Mouse (Mus musculus): ENCODE measurements around the gene Abl1. TPM values are rescaled to one million over a fixed set of nuclear protein-coding genes. Genes with fewer than 3 reads are reported as not detected.

Abl1 gene
- polyA plus RNA-seq, 1 experiment, result 45.9 TPM

GRCm38 (mm10) chr2:31681731-31682235 is 6.4 kb upstream of the Abl1 start:
- TF ChIP-seq CEBPB (IDR thresholded peaks at IDR 0.05; ENCODE audit: low read depth), result no peak
- TF ChIP-seq MYOG (IDR thresholded peaks at IDR 0.05; ENCODE audit: control insufficient read depth, extremely low read depth, insufficient read length), result no peak
- TF ChIP-seq FOSL1 (IDR thresholded peaks at IDR 0.05; ENCODE audit: insufficient read depth, low read length, poor library complexity, severe bottlenecking), result no peak
- TF ChIP-seq MYOD1 (IDR thresholded peaks at IDR 0.05; ENCODE audit: control insufficient read depth, insufficient read length, low read depth), result no peak
- no peak for TF ChIP-seq MAX (IDR thresholded peaks at IDR 0.05)
- no peak for TF ChIP-seq CTCF (IDR thresholded peaks at IDR 0.05; ENCODE audit: control insufficient read depth, insufficient read depth, insufficient read length)
- no peak for TF ChIP-seq USF1 (IDR thresholded peaks at IDR 0.05; ENCODE audit: low read depth)

GRCm38 (mm10) chr2:31683666-31684065 is 4.5 kb upstream of the Abl1 start:
- TF ChIP-seq MYOD1 (IDR thresholded peaks at IDR 0.05; ENCODE audit: control insufficient read depth, insufficient read length, low read depth) (no peak), CTCF (IDR thresholded peaks at IDR 0.05; ENCODE audit: control insufficient read depth, insufficient read depth, insufficient read length) (peak; percentile 24)
- Histone ChIP-seq H3K4me3 (ENCODE audit: insufficient read depth, poor library complexity, severe bottlenecking) (no peak overlapping the region), H3K36me3 (ENCODE audit: control insufficient read depth, insufficient read depth) (peaks cover 33% of the 10 kb centered on the region), H3K79me2 (ENCODE audit: control insufficient read depth, insufficient read depth) (peaks cover 2% of the 10 kb centered on the region), H3K79me3 (ENCODE audit: low read depth) (no peaks in the 10 kb centered on the region), H3K27me3 (ENCODE audit: control insufficient read depth, insufficient read depth, insufficient read length) (no peaks in the 10 kb centered on the region), H3ac (ENCODE audit: control insufficient read depth, insufficient read length, low read depth) (no peak overlapping the region)

More at GRCm38 (mm10) chr2:31681731-31682235, 6.4 kb upstream of the Abl1 start:
- no peak overlapping the region for H3ac ChIP-seq (ENCODE audit: control insufficient read depth, insufficient read length, low read depth)
- no peaks in the 10 kb centered on the region for H3K79me3 ChIP-seq (ENCODE audit: low read depth)
- no peaks in the 10 kb centered on the region for H3K27me3 ChIP-seq (ENCODE audit: control insufficient read depth, insufficient read depth, insufficient read length)
- peaks cover 49% of the 10 kb centered on the region for H3K36me3 ChIP-seq (ENCODE audit: control insufficient read depth, insufficient read depth)
- no peaks in the 10 kb centered on the region for H3K79me2 ChIP-seq (ENCODE audit: control insufficient read depth, insufficient read depth)
- no peak overlapping the region for H3K4me3 ChIP-seq (ENCODE audit: insufficient read depth, poor library complexity, severe bottlenecking)

GRCm38 (mm10) chr2:31689045-31689444 is 869 bp downstream of the Abl1 start:
- Histone ChIP-seq H3ac (ENCODE audit: control insufficient read depth, insufficient read length, low read depth) (peak overlapping the region; percentile 73), H3K27me3 (ENCODE audit: control insufficient read depth, insufficient read depth, insufficient read length) (no peaks in the 10 kb centered on the region), H3K4me3 (ENCODE audit: insufficient read depth, poor library complexity, severe bottlenecking) (peak overlapping the region; percentile 96), H3K79me2 (ENCODE audit: control insufficient read depth, insufficient read depth) (peaks cover 28% of the 10 kb centered on the region), H3K79me3 (ENCODE audit: low read depth) (peaks cover 7% of the 10 kb centered on the region), H3K36me3 (ENCODE audit: control insufficient read depth, insufficient read depth) (no peaks in the 10 kb centered on the region)
- TF ChIP-seq MYOD1 (IDR thresholded peaks at IDR 0.05; ENCODE audit: control insufficient read depth, insufficient read length, low read depth), result no peak

- Histone ChIP-seq H3K27me3 (ENCODE audit: control insufficient read depth, insufficient read depth, insufficient read length) (no peaks in the 10 kb centered on the region), H3ac (ENCODE audit: control insufficient read depth, insufficient read length, low read depth) (no peak overlapping the region), H3K79me2 (ENCODE audit: control insufficient read depth, insufficient read depth) (peaks cover 35% of the 10 kb centered on the region), H3K79me3 (ENCODE audit: low read depth) (peaks cover 7% of the 10 kb centered on the region), H3K36me3 (ENCODE audit: control insufficient read depth, insufficient read depth) (no peaks in the 10 kb centered on the region), H3K4me3 (ENCODE audit: insufficient read depth, poor library complexity, severe bottlenecking) (no peak overlapping the region)
- TF ChIP-seq CEBPB (IDR thresholded peaks at IDR 0.05; ENCODE audit: low read depth), result no peak
- TF ChIP-seq MYOD1 (IDR thresholded peaks at IDR 0.05; ENCODE audit: control insufficient read depth, insufficient read length, low read depth), result no peak
- TF ChIP-seq CTCF (IDR thresholded peaks at IDR 0.05; ENCODE audit: control insufficient read depth, insufficient read depth, insufficient read length), result no peak
- TF ChIP-seq MYOG (IDR thresholded peaks at IDR 0.05; ENCODE audit: control insufficient read depth, extremely low read depth, insufficient read length), result no peak
- TF ChIP-seq USF1 (IDR thresholded peaks at IDR 0.05; ENCODE audit: low read depth), result no peak
- TF ChIP-seq FOSL1 (IDR thresholded peaks at IDR 0.05; ENCODE audit: insufficient read depth, low read length, poor library complexity, severe bottlenecking), result no peak
- TF ChIP-seq MAX (IDR thresholded peaks at IDR 0.05), result no peak
Observed at GRCm38 (mm10) chr2:31690063-31690462, 1.9 kb downstream of the Abl1 start.

GRCm38 (mm10) chr2:31698209-31698608 is 10.0 kb downstream of the Abl1 start:
- H3K36me3 ChIP-seq (ENCODE audit: control insufficient read depth, insufficient read depth), result peaks cover 11% of the 10 kb centered on the region
- no peaks in the 10 kb centered on the region for H3K27me3 ChIP-seq (ENCODE audit: control insufficient read depth, insufficient read depth, insufficient read length)
- H3K79me2 ChIP-seq (ENCODE audit: control insufficient read depth, insufficient read depth), result peaks cover 8% of the 10 kb centered on the region
- H3ac ChIP-seq (ENCODE audit: control insufficient read depth, insufficient read length, low read depth), result no peak overlapping the region
- H3K79me3 ChIP-seq (ENCODE audit: low read depth), result no peaks in the 10 kb centered on the region
- no peak overlapping the region for H3K4me3 ChIP-seq (ENCODE audit: insufficient read depth, poor library complexity, severe bottlenecking)
- no peak for TF ChIP-seq MAX (IDR thresholded peaks at IDR 0.05)
- no peak for TF ChIP-seq USF1 (IDR thresholded peaks at IDR 0.05; ENCODE audit: low read depth)
- TF ChIP-seq MYOD1 (IDR thresholded peaks at IDR 0.05; ENCODE audit: control insufficient read depth, insufficient read length, low read depth), result no peak
- TF ChIP-seq CTCF (IDR thresholded peaks at IDR 0.05; ENCODE audit: control insufficient read depth, insufficient read depth, insufficient read length), result no peak
- TF ChIP-seq CEBPB (IDR thresholded peaks at IDR 0.05; ENCODE audit: low read depth), result no peak
- no peak for TF ChIP-seq FOSL1 (IDR thresholded peaks at IDR 0.05; ENCODE audit: insufficient read depth, low read length, poor library complexity, severe bottlenecking)
- no peak for TF ChIP-seq MYOG (IDR thresholded peaks at IDR 0.05; ENCODE audit: control insufficient read depth, extremely low read depth, insufficient read length)

- no peak for TF ChIP-seq MYOG (IDR thresholded peaks at IDR 0.05; ENCODE audit: control insufficient read depth, extremely low read depth, insufficient read length)
- no peak for TF ChIP-seq CTCF (IDR thresholded peaks at IDR 0.05; ENCODE audit: control insufficient read depth, insufficient read depth, insufficient read length)
- TF ChIP-seq USF1 (IDR thresholded peaks at IDR 0.05; ENCODE audit: low read depth), result no peak
- TF ChIP-seq CEBPB (IDR thresholded peaks at IDR 0.05; ENCODE audit: low read depth), result no peak
- no peak for TF ChIP-seq MAX (IDR thresholded peaks at IDR 0.05)
- no peak for TF ChIP-seq FOSL1 (IDR thresholded peaks at IDR 0.05; ENCODE audit: insufficient read depth, low read length, poor library complexity, severe bottlenecking)
- no peak for TF ChIP-seq MYOD1 (IDR thresholded peaks at IDR 0.05; ENCODE audit: control insufficient read depth, insufficient read length, low read depth)
- H3K4me3 ChIP-seq (ENCODE audit: insufficient read depth, poor library complexity, severe bottlenecking), result no peak overlapping the region
- no peaks in the 10 kb centered on the region for H3K79me2 ChIP-seq (ENCODE audit: control insufficient read depth, insufficient read depth)
- H3ac ChIP-seq (ENCODE audit: control insufficient read depth, insufficient read length, low read depth), result no peak overlapping the region
- H3K79me3 ChIP-seq (ENCODE audit: low read depth), result no peaks in the 10 kb centered on the region
- H3K27me3 ChIP-seq (ENCODE audit: control insufficient read depth, insufficient read depth, insufficient read length), result no peaks in the 10 kb centered on the region
- H3K36me3 ChIP-seq (ENCODE audit: control insufficient read depth, insufficient read depth), result peaks cover 9% of the 10 kb centered on the region
Observed at GRCm38 (mm10) chr2:31700545-31701446, 12.6 kb downstream of the Abl1 start.

Data from C2C12 (cell line).